ENCODE assay signal across 9 mouse cellular contexts in genomic region chr10:79857894-79858293, GRCm38 (mm10). TPM values are rescaled to one million over a fixed set of nuclear protein-coding genes. Genes with fewer than 3 reads are reported as not detected.
DNase-seq lines count a peak whose midpoint lies in the region; ATAC-seq and TF ChIP-seq lines count a peak whose summit lies in the region.
"Had no signal": no experiment of that assay in that cellular context is flagged by ENCODE, and none has a peak within 500 bp of the region (broad histone marks: within the 10 kb centered on the region; RNA-seq: fewer than 3 reads in every experiment).

No protein-coding gene starts in this region.

- no peaks in the 10 kb centered on the region for H3K27me3 ChIP-seq in kidney, embryonic 16.5 days (ENCODE audit: insufficient read depth, low read length)
- H3K27me3 ChIP-seq in embryonic facial prominence, embryonic 14.5 days (replicated peaks; ENCODE audit: control insufficient read depth, insufficient read depth, low read length), result no peaks in the 10 kb centered on the region
- no peaks in the 10 kb centered on the region for H3K27me3 ChIP-seq in intestine, embryonic 15.5 days (replicated peaks)
- no peaks in the 10 kb centered on the region for H3K27me3 ChIP-seq in myocyte (ENCODE audit: control insufficient read depth, insufficient read depth, insufficient read length)

- H3K4me1 ChIP-seq in kidney, embryonic 16.5 days (ENCODE audit: insufficient read depth, low read length), result peaks cover 66% of the 10 kb centered on the region
- H3K4me1 ChIP-seq in embryonic facial prominence, embryonic 14.5 days (ENCODE audit: control insufficient read depth, insufficient read depth, low read length), result peaks cover 29% of the 10 kb centered on the region
- H3K4me1 ChIP-seq in intestine, embryonic 15.5 days (replicated peaks), result peaks cover 60% of the 10 kb centered on the region

- H3K9me3 ChIP-seq in kidney, embryonic 16.5 days (ENCODE audit: low read length), result no peaks in the 10 kb centered on the region
- H3K9me3 ChIP-seq in embryonic facial prominence, embryonic 14.5 days (ENCODE audit: control insufficient read depth, low read length), result no peaks in the 10 kb centered on the region
- H3K9me3 ChIP-seq in intestine, embryonic 15.5 days, result no peaks in the 10 kb centered on the region

- H3K36me3 ChIP-seq in kidney, embryonic 16.5 days (ENCODE audit: insufficient read depth, low read length), result peaks cover 60% of the 10 kb centered on the region
- peaks cover 68% of the 10 kb centered on the region for H3K36me3 ChIP-seq in embryonic facial prominence, embryonic 14.5 days (ENCODE audit: control insufficient read depth, insufficient read depth, low read length)
- peaks cover 43% of the 10 kb centered on the region for H3K36me3 ChIP-seq in intestine, embryonic 15.5 days
- H3K36me3 ChIP-seq in myocyte (ENCODE audit: control insufficient read depth, insufficient read depth), result peaks cover 45% of the 10 kb centered on the region

- H3K27ac ChIP-seq in kidney, embryonic 16.5 days (ENCODE audit: low read length), result peak overlapping the region; percentile 100
- H3K27ac ChIP-seq in embryonic facial prominence, embryonic 14.5 days (replicated peaks; ENCODE audit: low read depth, low read length), result 0 out of 2 replicates have a peak overlapping the region, but pooled peaks have one; percentile 7
- H3K27ac ChIP-seq in intestine, embryonic 15.5 days, result peak overlapping the region; percentile 100

- H3K4me2 ChIP-seq in kidney, embryonic 16.5 days (replicated peaks; ENCODE audit: low read depth, low read length), result peak overlapping the region; percentile 100
- peak overlapping the region; percentile 99 for H3K4me2 ChIP-seq in embryonic facial prominence, embryonic 14.5 days (ENCODE audit: low read depth, low read length)
- peak overlapping the region; percentile 79 for H3K4me2 ChIP-seq in intestine, embryonic 15.5 days (replicated peaks)
- H3K4me2 ChIP-seq in myocyte (ENCODE audit: low read depth), result peak overlapping the region; percentile 96

- ATAC-seq in kidney, embryonic 16.5 days (ENCODE audit: low FRiP score, low TSS enrichment), result no peak
- ATAC-seq in embryonic facial prominence, embryonic 14.5 days (ENCODE audit: low read depth), result no peak
- no peak for ATAC-seq in intestine, embryonic 15.5 days

- H3K79me2 ChIP-seq in myocyte (ENCODE audit: control insufficient read depth, insufficient read depth), result peaks cover 63% of the 10 kb centered on the region

- peak overlapping the region; percentile 98 for H3K4me3 ChIP-seq in kidney, embryonic 16.5 days (ENCODE audit: low read length)
- H3K4me3 ChIP-seq in embryonic facial prominence, embryonic 14.5 days (ENCODE audit: low read depth, low read length), result peak overlapping the region; percentile 96
- peak overlapping the region; percentile 97 for H3K4me3 ChIP-seq in intestine, embryonic 15.5 days (replicated peaks)
- H3K4me3 ChIP-seq in myocyte, result peak overlapping the region; percentile 98

- DNase-seq in kidney, postnatal 10 days, result no peak
- DNase-seq in embryonic facial prominence, embryonic 14.5 days (ENCODE audit: low spot score), result no peak
- DNase-seq in gastrocnemius, adult 18-20 months (ENCODE audit: low spot score), result no peak
- DNase-seq in frontal cortex, postnatal 10 days (ENCODE audit: low spot score in 2 of 2), result no peak
- no peak for DNase-seq in cerebellum, postnatal 4 days (ENCODE audit: low spot score in 2 of 2)

- TF ChIP-seq POLR2A in myocyte (IDR thresholded peaks at IDR 0.05; ENCODE audit: insufficient read length, low read depth), result no peak

- H3K9ac ChIP-seq in kidney, embryonic 16.5 days (replicated peaks; ENCODE audit: low read length), result peak overlapping the region; percentile 100
- peak overlapping the region; percentile 99 for H3K9ac ChIP-seq in embryonic facial prominence, embryonic 14.5 days (ENCODE audit: low read depth, low read length)
- peak overlapping the region; percentile 100 for H3K9ac ChIP-seq in intestine, embryonic 15.5 days

- WGBS in kidney, embryonic 16.5 days, result 57% methylated on average over 2 of the region's 2 CpGs
- 85% methylated on average over 2 of the region's 2 CpGs for WGBS in embryonic facial prominence, embryonic 14.5 days
- WGBS in intestine, embryonic 15.5 days, result 45% methylated on average over 2 of the region's 2 CpGs

- no peak overlapping the region for H3ac ChIP-seq in myocyte (ENCODE audit: control insufficient read depth, insufficient read length)

TF ChIP-seq in myocyte, 11 proteins besides CTCF, POLR2A, EP300 and RAD21:
- TF ChIP-seq MYOG (IDR thresholded peaks at IDR 0.05; ENCODE audit: control insufficient read depth in 1 of 3, insufficient read depth in 1 of 3, insufficient read length in 2 of 3, low read depth in 2 of 3) (no peak), SRF (IDR thresholded peaks at IDR 0.05; ENCODE audit: control insufficient read depth, insufficient read length, low read depth) (no peak), POLR2AphosphoS2 (IDR thresholded peaks at IDR 0.05; ENCODE audit: insufficient read length, low read depth) (no peak), MYOD1 (IDR thresholded peaks at IDR 0.05; ENCODE audit: control insufficient read depth in 1 of 3, insufficient read length in 2 of 3, low read depth in 2 of 3) (no peak), TCF3 (IDR thresholded peaks at IDR 0.05; ENCODE audit: insufficient read length, low read depth) (no peak), USF1 (IDR thresholded peaks at IDR 0.05; ENCODE audit: low read depth) (no peak), REST (IDR thresholded peaks at IDR 0.05; ENCODE audit: insufficient read depth, insufficient read length) (no peak), MAX (IDR thresholded peaks at IDR 0.05; ENCODE audit: low read depth) (no peak), CEBPB (IDR thresholded peaks at IDR 0.05; ENCODE audit: insufficient read depth, poor library complexity, severe bottlenecking) (no peak), TCF12 (IDR thresholded peaks at IDR 0.05; ENCODE audit: insufficient read depth, poor library complexity, severe bottlenecking) (no peak)

RNA-seq across cellular contexts. Expression of gene Ptbp1, which starts 3.7 kb away (rescaled TPM):
- polyA plus RNA-seq in kidney, embryonic 16.5 days (2015; fragmentation: Nextera tagmentation; extraction: Ambion mirVana), result 431 and 491 TPM in 2 replicates
- 198 and 254 TPM in 2 replicates for polyA plus RNA-seq in embryonic facial prominence, embryonic 14.5 days (2014; fragmentation: Nextera tagmentation; extraction: Ambion mirVana)
- 307 and 314 TPM in 2 replicates for polyA plus RNA-seq in intestine, embryonic 15.5 days (2015; fragmentation: Nextera tagmentation; extraction: Ambion mirVana)
- polyA plus RNA-seq in myocyte (2012; fragmentation: generic; extraction: Trizol), result 158 TPM
- total RNA-seq in gastrocnemius, adult 18-20 months (2021), result 10 to 100 TPM; 12.7 to 22.7 TPM

RNA-seq across cellular contexts. Expression of gene Prtn3, which starts 16.4 kb away (rescaled TPM):
- 7.9 and 8.2 TPM in 2 replicates for polyA plus RNA-seq in kidney, embryonic 16.5 days (2015; fragmentation: Nextera tagmentation; extraction: Ambion mirVana)
- 4.1 and 6.7 TPM in 2 replicates for polyA plus RNA-seq in embryonic facial prominence, embryonic 14.5 days (2014; fragmentation: Nextera tagmentation; extraction: Ambion mirVana)
- 3.7 and 3.9 TPM in 2 replicates for polyA plus RNA-seq in intestine, embryonic 15.5 days (2015; fragmentation: Nextera tagmentation; extraction: Ambion mirVana)
- polyA plus RNA-seq in myocyte (2012; fragmentation: generic; extraction: Trizol), result 0.22 TPM
- total RNA-seq in gastrocnemius, adult 18-20 months (2021), result not detected

RNA-seq across cellular contexts. Expression of gene Plppr3, which starts 16.5 kb away (rescaled TPM):
- 72.7 and 78.6 TPM in 2 replicates for polyA plus RNA-seq in kidney, embryonic 16.5 days (2015; fragmentation: Nextera tagmentation; extraction: Ambion mirVana)
- 32.4 and 50.2 TPM in 2 replicates for polyA plus RNA-seq in embryonic facial prominence, embryonic 14.5 days (2014; fragmentation: Nextera tagmentation; extraction: Ambion mirVana)
- 31.3 and 32.7 TPM in 2 replicates for polyA plus RNA-seq in intestine, embryonic 15.5 days (2015; fragmentation: Nextera tagmentation; extraction: Ambion mirVana)
- 5.4 TPM for polyA plus RNA-seq in myocyte (2012; fragmentation: generic; extraction: Trizol)
- under 1 TPM; 0.11 to 0.17 TPM for total RNA-seq in gastrocnemius, adult 18-20 months (2021)

RNA-seq across cellular contexts. Expression of gene Elane, which starts 28.2 kb away (rescaled TPM):
- polyA plus RNA-seq in kidney, embryonic 16.5 days (2015; fragmentation: Nextera tagmentation; extraction: Ambion mirVana), result 0.60 and 0.76 TPM in 2 replicates
- polyA plus RNA-seq in embryonic facial prominence, embryonic 14.5 days (2014; fragmentation: Nextera tagmentation; extraction: Ambion mirVana), result 0.64 and 2.0 TPM in 2 replicates
- polyA plus RNA-seq in intestine, embryonic 15.5 days (2015; fragmentation: Nextera tagmentation; extraction: Ambion mirVana), result 1.1 and 2.6 TPM in 2 replicates
- polyA plus RNA-seq in myocyte (2012; fragmentation: generic; extraction: Trizol), result not detected
- not detected for total RNA-seq in gastrocnemius, adult 18-20 months (2021)

RNA-seq across cellular contexts. Expression of gene Cfd, which starts 32.8 kb away (rescaled TPM):
- polyA plus RNA-seq in kidney, embryonic 16.5 days (2015; fragmentation: Nextera tagmentation; extraction: Ambion mirVana), result not detected in 2 replicates
- polyA plus RNA-seq in embryonic facial prominence, embryonic 14.5 days (2014; fragmentation: Nextera tagmentation; extraction: Ambion mirVana), result 0.22 TPM in 1 of 2 replicates, not detected in the other
- polyA plus RNA-seq in intestine, embryonic 15.5 days (2015; fragmentation: Nextera tagmentation; extraction: Ambion mirVana), result not detected in 2 replicates
- not detected for polyA plus RNA-seq in myocyte (2012; fragmentation: generic; extraction: Trizol)
- total RNA-seq in gastrocnemius, adult 18-20 months (2021), result 100 to 1,000 TPM in 1 of 2 experiments, 10 to 100 TPM in 1; 46.0 to 111 TPM
- total RNA-seq: common myeloid progenitor, adult 5-6 weeks had no signal

Comparison
In these comparisons a context has a peak if more than half of its experiments do, and no peak if none do; other contexts are left out.
1. H3K27ac ChIP-seq: peak in every context shown above with its lines; median percentile 100 in kidney, embryonic 16.5 days; 100 in intestine, embryonic 15.5 days; 7 in embryonic facial prominence, embryonic 14.5 days.